8 mouse cellular contexts compared by ENCODE assay signal in the genomic region with DNA sequence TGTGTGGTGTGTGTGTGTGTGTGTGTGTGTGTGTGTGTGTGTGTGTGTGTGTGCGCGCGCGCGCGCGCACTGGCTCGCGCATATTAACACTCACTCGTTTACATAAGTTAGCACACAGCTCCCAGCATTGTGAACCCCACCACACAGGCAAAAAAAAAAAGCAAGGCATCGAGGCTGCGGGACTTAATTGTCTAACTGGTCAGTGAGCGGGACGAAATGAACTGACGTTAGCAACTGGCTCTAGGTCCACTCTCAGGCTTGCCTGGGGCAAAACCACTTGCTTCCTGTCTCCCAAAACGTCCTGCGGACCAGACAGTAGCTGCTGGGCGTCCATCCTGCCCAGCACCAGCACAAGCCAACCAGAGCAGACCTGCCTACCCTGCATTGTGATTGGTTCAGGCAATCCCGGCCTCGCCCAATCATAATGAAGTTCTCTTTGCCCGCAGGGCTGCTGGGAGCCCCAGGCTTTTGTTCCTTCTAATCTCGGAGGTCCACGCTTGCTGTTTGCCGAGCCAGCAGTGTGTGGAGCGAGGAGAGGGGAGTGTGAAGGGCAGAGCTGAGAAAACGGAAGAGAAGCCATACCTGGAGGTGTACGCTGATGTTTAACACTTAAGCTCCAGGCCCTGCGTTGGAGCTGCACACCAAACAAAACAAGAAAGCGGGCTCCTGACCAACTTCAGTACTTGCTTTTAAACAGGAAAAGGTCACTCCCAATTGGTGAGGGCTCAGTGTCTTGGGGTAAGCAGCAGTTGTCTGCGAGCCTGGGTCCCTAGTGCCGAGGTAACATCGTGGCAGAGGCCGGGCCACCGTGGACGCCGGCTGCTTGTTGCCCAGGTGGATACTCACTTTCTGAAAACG. TPM values are rescaled to one million over a fixed set of nuclear protein-coding genes. Genes with fewer than 3 reads are reported as not detected.
A peak's percentile ranks its signal among the peaks of the same experiment; 100 is the strongest.
DNase-seq lines count a peak whose midpoint lies in the region; ATAC-seq lines count a peak whose summit lies in the region.

No protein-coding gene starts in this region.

- ATAC-seq in hindbrain, embryonic 16.5 days = peak; percentile 98

- peaks cover 25% of the 10 kb centered on the region for H3K4me1 ChIP-seq in hindbrain, embryonic 16.5 days (ENCODE audit: control insufficient read depth, insufficient read depth, low read depth, low read length)

- peak; percentile 80 for DNase-seq in ZHBTc4 (ENCODE audit: low read depth, low spot score)
- peak; percentile 70 to 90 for DNase-seq in cerebellum, postnatal 4 days (ENCODE audit: low spot score in 2 of 2)
- DNase-seq in gastrocnemius, adult 18-20 months (ENCODE audit: low spot score) = peak; percentile 91
- peak; percentile 91 for DNase-seq in left cerebral cortex, adult 11 months (ENCODE audit: low spot score)
- peak; percentile 96 for DNase-seq in lung, postnatal 36 days
- DNase-seq in retina, embryonic 14.5 days (ENCODE audit: low spot score) = peak; percentile 96
- peak; percentile 85 to 89 for DNase-seq in thymus, postnatal 36 days

- peak overlapping the region; percentile 64 for H3K9ac ChIP-seq in hindbrain, embryonic 16.5 days (ENCODE audit: low read depth, low read length)

- H3K36me3 ChIP-seq in hindbrain, embryonic 16.5 days (ENCODE audit: control insufficient read depth, insufficient read depth, low read length) = no peaks in the 10 kb centered on the region

- H3K9me3 ChIP-seq in hindbrain, embryonic 16.5 days (ENCODE audit: control insufficient read depth, low read length) = no peaks in the 10 kb centered on the region

- no peaks in the 10 kb centered on the region for H3K27me3 ChIP-seq in hindbrain, embryonic 16.5 days (replicated peaks; ENCODE audit: control insufficient read depth, insufficient read depth, low read length)

- WGBS in hindbrain, embryonic 16.5 days = 2% methylated on average over 37 of the region's 37 CpGs

- H3K4me2 ChIP-seq in hindbrain, embryonic 16.5 days (ENCODE audit: low read length) = peak overlapping the region; percentile 79

- peak overlapping the region; percentile 94 for H3K27ac ChIP-seq in hindbrain, embryonic 16.5 days (ENCODE audit: low read depth, low read length)

- peak overlapping the region; percentile 41 for H3K4me3 ChIP-seq in hindbrain, embryonic 16.5 days (ENCODE audit: low read length)

RNA-seq across cellular contexts. Expression of a gene that starts 32.3 kb away (rescaled TPM):
- total RNA-seq in gastrocnemius, adult 18-20 months (2021) = 100 to 1,000 TPM; 158 to 253 TPM
- polyA plus RNA-seq in hindbrain, embryonic 16.5 days (2015; fragmentation: Nextera tagmentation; extraction: Ambion mirVana) = 4,199 and 4,222 TPM in 2 replicates

RNA-seq across cellular contexts. Expression of a gene that starts 45.3 kb away (rescaled TPM):
- under 1 TPM; 0.39 to 0.52 TPM for total RNA-seq in gastrocnemius, adult 18-20 months (2021)
- polyA plus RNA-seq in hindbrain, embryonic 16.5 days (2015; fragmentation: Nextera tagmentation; extraction: Ambion mirVana) = 0.66 and 1.6 TPM in 2 replicates

Comparison
In these comparisons a context has a peak if more than half of its experiments do, and no peak if none do; other contexts are left out.
1. Peak in every context shown above with its lines: DNase-seq, ATAC-seq, H3K4me3 ChIP-seq and H3K27ac ChIP-seq.